In genomic region chrX:42044935-42045334, GRCm38 (mm10) we compare ENCODE assay signal across 13 mouse cellular contexts.
"Had no signal": no experiment of that assay in that cellular context is flagged by ENCODE, and none has a peak within 500 bp of the region (broad histone marks: within the 10 kb centered on the region; RNA-seq: fewer than 3 reads in every experiment).

No protein-coding gene starts in this region.

- H3K27me3 ChIP-seq: kidney, embryonic 15.5 days; limb, embryonic 15.5 days; lung, embryonic 15.5 days; midbrain, embryonic 12.5 days; stomach, embryonic 15.5 days had no signal

- H3K36me3 ChIP-seq: kidney, embryonic 15.5 days; limb, embryonic 15.5 days; lung, embryonic 15.5 days; midbrain, embryonic 12.5 days; stomach, embryonic 15.5 days had no signal

- H3K4me1 ChIP-seq: kidney, embryonic 15.5 days; limb, embryonic 15.5 days; lung, embryonic 15.5 days; midbrain, embryonic 12.5 days; stomach, embryonic 15.5 days had no signal

- ATAC-seq: midbrain, embryonic 16.5 days had no signal

- H3K4me2 ChIP-seq: kidney, embryonic 15.5 days; limb, embryonic 15.5 days; lung, embryonic 15.5 days; midbrain, embryonic 12.5 days; stomach, embryonic 15.5 days had no signal

- H3K4me3 ChIP-seq: kidney, embryonic 15.5 days; limb, embryonic 15.5 days; lung, embryonic 15.5 days; midbrain, embryonic 12.5 days; stomach, embryonic 15.5 days had no signal

- H3K9me3 ChIP-seq: kidney, embryonic 15.5 days; limb, embryonic 15.5 days; lung, embryonic 15.5 days; midbrain, embryonic 12.5 days; stomach, embryonic 15.5 days had no signal

- H3K27ac ChIP-seq: kidney, embryonic 15.5 days; limb, embryonic 15.5 days; lung, embryonic 15.5 days; midbrain, embryonic 12.5 days; stomach, embryonic 15.5 days had no signal

- DNase-seq: kidney, adult 2 months; kidney, postnatal 25 days; layer of hippocampus, adult 9-11 months; layer of hippocampus, postnatal 36 days; lung, postnatal 14 days; right cerebral cortex, postnatal 14 days; thymus, postnatal 36 days had no signal

- H3K9ac ChIP-seq: kidney, embryonic 15.5 days; limb, embryonic 15.5 days; lung, embryonic 15.5 days; midbrain, embryonic 12.5 days; stomach, embryonic 15.5 days had no signal
